12 mouse cellular contexts compared by ENCODE assay signal in the genomic region with DNA sequence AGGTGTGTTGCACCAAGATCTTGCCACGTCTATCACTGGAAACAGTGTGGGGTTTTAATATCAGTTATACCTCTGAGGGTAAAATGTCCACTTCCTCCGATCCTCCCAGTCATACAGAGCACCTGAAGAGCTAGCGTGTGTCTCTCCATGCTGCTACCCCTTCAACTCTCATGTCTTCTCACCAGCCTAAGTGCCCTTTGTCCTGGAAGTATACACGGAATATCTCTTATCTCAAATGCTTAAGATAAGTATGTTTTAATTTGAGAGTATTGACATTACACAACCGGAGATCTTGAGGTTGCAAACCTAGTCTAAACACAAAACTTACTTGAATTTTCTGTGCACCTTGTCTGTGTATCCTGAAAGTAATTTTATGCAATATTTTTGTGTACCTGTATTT.
A peak's percentile ranks its signal among the peaks of the same experiment; 100 is the strongest.
ATAC-seq and TF ChIP-seq lines count a peak whose summit lies in the region.
"Had no signal": no experiment of that assay in that cellular context is flagged by ENCODE, and none has a peak within 500 bp of the region (broad histone marks: within the 10 kb centered on the region; RNA-seq: fewer than 3 reads in every experiment).

No protein-coding gene starts in this region.

- peaks cover 14% of the 10 kb centered on the region; the same call in 1 of the 2 replicates for H3K4me1 ChIP-seq in intestine, embryonic 15.5 days (replicated peaks)
- peaks cover 13% of the 10 kb centered on the region; the same call in 1 of the 2 replicates for H3K4me1 ChIP-seq in intestine, postnatal 0 days (replicated peaks; ENCODE audit: control insufficient read depth, insufficient read depth, low read length)
- H3K4me1 ChIP-seq in intestine, embryonic 16.5 days (ENCODE audit: control insufficient read depth, insufficient read depth, low read length): peaks cover 22% of the 10 kb centered on the region
- peaks cover 37% of the 10 kb centered on the region for H3K4me1 ChIP-seq in small intestine, adult 2 months (ENCODE audit: control insufficient read depth, insufficient read depth, insufficient read length, low read length)
- peaks cover 4% of the 10 kb centered on the region for H3K4me1 ChIP-seq in forebrain, embryonic 12.5 days

- H3K9ac ChIP-seq in intestine, embryonic 15.5 days: no peak overlapping the region
- no peak overlapping the region for H3K9ac ChIP-seq in intestine, postnatal 0 days (ENCODE audit: low read depth, low read length)
- H3K9ac ChIP-seq in intestine, embryonic 16.5 days (ENCODE audit: low read depth, low read length): no peak overlapping the region
- no peak overlapping the region for H3K9ac ChIP-seq in forebrain, embryonic 12.5 days
- H3K9ac ChIP-seq: embryonic facial prominence, embryonic 13.5 days; embryonic facial prominence, embryonic 15.5 days; forebrain, embryonic 13.5 days; forebrain, embryonic 15.5 days; forebrain, postnatal 0 days had no signal

- no peaks in the 10 kb centered on the region for H3K9me3 ChIP-seq in intestine, embryonic 15.5 days
- H3K9me3 ChIP-seq in intestine, postnatal 0 days (ENCODE audit: control insufficient read depth): no peaks in the 10 kb centered on the region
- no peaks in the 10 kb centered on the region for H3K9me3 ChIP-seq in intestine, embryonic 16.5 days (ENCODE audit: control insufficient read depth, low read length)
- no peaks in the 10 kb centered on the region for H3K9me3 ChIP-seq in forebrain, embryonic 12.5 days
- H3K9me3 ChIP-seq: embryonic facial prominence, embryonic 13.5 days; embryonic facial prominence, embryonic 15.5 days; forebrain, embryonic 10.5 days; forebrain, embryonic 13.5 days; forebrain, embryonic 15.5 days had no signal

- no peaks in the 10 kb centered on the region for H3K36me3 ChIP-seq in intestine, embryonic 15.5 days
- H3K36me3 ChIP-seq in intestine, postnatal 0 days (ENCODE audit: control insufficient read depth, insufficient read depth): no peaks in the 10 kb centered on the region
- no peaks in the 10 kb centered on the region for H3K36me3 ChIP-seq in intestine, embryonic 16.5 days (ENCODE audit: control insufficient read depth, insufficient read depth, low read length)
- H3K36me3 ChIP-seq in small intestine, adult 2 months (ENCODE audit: control insufficient read depth, insufficient read depth, low read length): no peaks in the 10 kb centered on the region
- H3K36me3 ChIP-seq in forebrain, embryonic 12.5 days (replicated peaks): no peaks in the 10 kb centered on the region
- H3K36me3 ChIP-seq: embryonic facial prominence, embryonic 13.5 days; embryonic facial prominence, embryonic 15.5 days; forebrain, embryonic 10.5 days; forebrain, embryonic 15.5 days had no signal

- 61% methylated on average over 5 of the region's 5 CpGs for WGBS in intestine, embryonic 15.5 days
- WGBS in intestine, postnatal 0 days: 43% methylated on average over 5 of the region's 5 CpGs
- WGBS in intestine, embryonic 16.5 days: 63% methylated on average over 5 of the region's 5 CpGs
- 31% methylated on average over 5 of the region's 5 CpGs for WGBS in small intestine, adult 2 months
- 91% methylated on average over 5 of the region's 5 CpGs for WGBS in forebrain, embryonic 12.5 days

- no peaks in the 10 kb centered on the region for H3K27me3 ChIP-seq in intestine, embryonic 15.5 days (replicated peaks)
- H3K27me3 ChIP-seq in intestine, postnatal 0 days (replicated peaks; ENCODE audit: control insufficient read depth, insufficient read depth, low read length): no peaks in the 10 kb centered on the region
- H3K27me3 ChIP-seq in intestine, embryonic 16.5 days (replicated peaks; ENCODE audit: control insufficient read depth, insufficient read depth, low read length): no peaks in the 10 kb centered on the region
- H3K27me3 ChIP-seq in small intestine, adult 2 months (ENCODE audit: control insufficient read depth, insufficient read depth, low read length): no peaks in the 10 kb centered on the region
- H3K27me3 ChIP-seq in forebrain, embryonic 12.5 days: no peaks in the 10 kb centered on the region
- H3K27me3 ChIP-seq: embryonic facial prominence, embryonic 13.5 days; embryonic facial prominence, embryonic 15.5 days; forebrain, embryonic 13.5 days; forebrain, embryonic 15.5 days had no signal

- no peak for TF ChIP-seq CTCF in intestine, postnatal 0 days (IDR thresholded peaks at IDR 0.05; ENCODE audit: low read depth)
- TF ChIP-seq CTCF in small intestine, adult 2 months (IDR thresholded peaks at IDR 0.05; ENCODE audit: extremely low read depth, insufficient read length, insufficient replicate concordance, low read depth, low read length): no peak

- no peak for TF ChIP-seq POLR2A in small intestine, adult 2 months (IDR thresholded peaks at IDR 0.05; ENCODE audit: low read depth, low read length)

- no peak overlapping the region for H3K4me2 ChIP-seq in intestine, embryonic 15.5 days (replicated peaks)
- H3K4me2 ChIP-seq in intestine, postnatal 0 days (replicated peaks; ENCODE audit: low read depth): no peak overlapping the region
- no peak overlapping the region for H3K4me2 ChIP-seq in intestine, embryonic 16.5 days (ENCODE audit: low read depth, low read length)
- no peak overlapping the region for H3K4me2 ChIP-seq in forebrain, embryonic 12.5 days
- H3K4me2 ChIP-seq: embryonic facial prominence, embryonic 13.5 days; embryonic facial prominence, embryonic 15.5 days; forebrain, embryonic 13.5 days; forebrain, embryonic 15.5 days had no signal

- peak; percentile 50 for ATAC-seq in intestine, embryonic 15.5 days
- no peak for ATAC-seq in intestine, postnatal 0 days
- peak; percentile 61 for ATAC-seq in intestine, embryonic 16.5 days
- ATAC-seq in forebrain, embryonic 12.5 days (ENCODE audit: low FRiP score): no peak
- ATAC-seq: forebrain, embryonic 13.5 days; forebrain, embryonic 15.5 days; forebrain, postnatal 0 days had no signal

- no peak overlapping the region for H3K27ac ChIP-seq in intestine, embryonic 15.5 days
- no peak overlapping the region for H3K27ac ChIP-seq in intestine, postnatal 0 days (ENCODE audit: low read depth, low read length)
- peak overlapping the region; percentile 6; the same call in 1 of the 2 replicates for H3K27ac ChIP-seq in intestine, embryonic 16.5 days (ENCODE audit: low read length)
- H3K27ac ChIP-seq in small intestine, adult 2 months (ENCODE audit: insufficient read depth, low read depth, low read length): peak overlapping the region; percentile 46; the same call in 1 of the 2 replicates
- H3K27ac ChIP-seq in forebrain, embryonic 12.5 days: no peak overlapping the region
- H3K27ac ChIP-seq: embryonic facial prominence, embryonic 13.5 days; embryonic facial prominence, embryonic 15.5 days; forebrain, embryonic 10.5 days; forebrain, embryonic 13.5 days; forebrain, embryonic 15.5 days had no signal

- no peak overlapping the region for H3K4me3 ChIP-seq in intestine, embryonic 15.5 days (replicated peaks)
- no peak overlapping the region for H3K4me3 ChIP-seq in intestine, postnatal 0 days (ENCODE audit: low read depth, low read length)
- no peak overlapping the region for H3K4me3 ChIP-seq in intestine, embryonic 16.5 days (ENCODE audit: low read length)
- H3K4me3 ChIP-seq in small intestine, adult 2 months (ENCODE audit: low read depth, low read length): no peak overlapping the region
- H3K4me3 ChIP-seq in forebrain, embryonic 12.5 days (replicated peaks): no peak overlapping the region
- H3K4me3 ChIP-seq: embryonic facial prominence, embryonic 13.5 days; embryonic facial prominence, embryonic 15.5 days; erythroblast, embryonic 14.5 days; forebrain, embryonic 10.5 days; forebrain, embryonic 13.5 days; forebrain, embryonic 15.5 days had no signal

Comparison
In these comparisons a context has a peak if more than half of its experiments do, and no peak if none do; other contexts are left out.
1. ATAC-seq: peak in intestine, embryonic 15.5 days (single experiment) and intestine, embryonic 16.5 days (single experiment); none in intestine, postnatal 0 days (single experiment) and forebrain, embryonic 12.5 days (single experiment).
2. H3K27ac ChIP-seq: peak in intestine, embryonic 16.5 days (single experiment) and small intestine, adult 2 months (single experiment); none in intestine, embryonic 15.5 days (single experiment), intestine, postnatal 0 days (single experiment) and forebrain, embryonic 12.5 days (single experiment).